Mouse (Mus musculus): ENCODE measurements around the gene Tvp23a.
A peak's percentile ranks its signal among the peaks of the same experiment; 100 is the strongest.

Gene Tvp23a

DNA sequence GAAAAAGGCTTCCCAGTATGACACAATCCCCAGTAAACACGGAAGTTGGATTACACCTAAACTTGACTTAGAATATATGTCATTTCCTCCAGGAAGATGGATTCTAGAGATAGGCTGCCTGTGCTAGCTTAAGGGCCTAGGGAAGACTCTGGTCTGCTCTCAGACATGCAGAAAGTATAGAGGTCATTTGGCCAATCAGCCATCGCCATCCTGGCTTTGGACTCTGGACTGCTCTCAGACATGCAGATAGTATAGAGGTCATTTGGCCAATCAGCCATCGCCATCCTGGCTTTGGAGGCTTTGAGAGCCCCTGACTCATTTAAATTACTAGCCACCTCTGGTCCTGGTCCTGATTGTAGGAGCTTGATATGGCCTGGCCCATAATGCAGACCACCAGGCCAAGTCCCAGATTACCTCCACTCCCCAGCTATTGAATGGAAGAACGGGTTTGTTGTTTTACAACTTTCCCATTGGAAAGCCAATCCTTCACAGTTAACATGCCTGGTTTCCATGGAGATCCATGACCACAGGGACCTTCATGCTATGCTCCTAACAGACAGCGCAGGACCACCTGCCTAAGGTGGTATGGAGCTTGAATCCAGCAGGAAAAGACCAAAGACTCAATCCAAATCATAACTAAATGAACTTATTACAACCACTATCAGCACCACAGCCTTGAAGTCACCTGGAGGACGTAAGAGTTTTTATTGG, 6.9 kb upstream of the Tvp23a start:
- DNase-seq (ENCODE audit: low spot score), result no peak

DNA sequence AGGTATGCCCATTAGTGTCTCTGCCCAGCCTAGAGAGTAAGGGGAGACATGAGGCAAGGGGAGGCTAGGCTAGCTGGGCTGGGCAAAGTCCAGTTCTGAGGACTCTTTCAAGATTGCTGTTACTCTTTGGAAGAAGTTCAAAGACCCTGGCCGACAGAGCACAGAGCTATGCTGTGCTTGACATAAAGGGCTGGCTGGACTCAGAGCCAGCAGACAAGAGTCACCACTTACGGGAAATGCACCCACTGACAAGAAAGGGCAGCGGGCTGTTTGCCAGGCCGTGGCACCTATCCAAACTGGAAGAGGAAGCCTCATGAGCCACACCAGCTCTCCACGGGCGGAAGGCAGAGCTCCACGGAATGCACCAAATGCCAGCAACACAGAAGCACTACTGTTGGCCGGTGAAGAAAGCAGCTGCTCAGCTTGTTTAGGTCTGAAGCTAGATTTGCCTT, 5.3 kb upstream of the Tvp23a start:
- peak; percentile 67 for DNase-seq (ENCODE audit: low spot score)

DNA sequence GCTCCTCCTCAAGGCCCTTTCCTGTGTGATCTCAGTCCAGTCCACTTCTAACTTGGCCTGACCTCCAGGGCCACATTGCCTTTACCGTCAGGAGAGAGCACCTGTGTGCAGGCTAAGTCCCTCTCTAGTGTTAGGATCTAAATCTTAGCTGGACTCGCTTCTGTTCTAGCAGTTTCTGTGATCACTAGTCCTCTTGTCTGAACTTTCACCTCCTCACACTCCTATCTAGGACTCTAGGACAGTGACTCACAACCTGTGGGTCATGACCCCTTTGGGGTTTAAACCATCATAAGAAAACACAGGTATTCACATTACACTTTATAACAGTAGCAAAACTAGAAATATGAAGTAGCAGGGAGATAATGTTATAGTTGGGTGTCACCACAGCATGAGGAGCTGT, 4.7 kb upstream of the Tvp23a start:
- no peak for DNase-seq (ENCODE audit: low spot score)

DNA sequence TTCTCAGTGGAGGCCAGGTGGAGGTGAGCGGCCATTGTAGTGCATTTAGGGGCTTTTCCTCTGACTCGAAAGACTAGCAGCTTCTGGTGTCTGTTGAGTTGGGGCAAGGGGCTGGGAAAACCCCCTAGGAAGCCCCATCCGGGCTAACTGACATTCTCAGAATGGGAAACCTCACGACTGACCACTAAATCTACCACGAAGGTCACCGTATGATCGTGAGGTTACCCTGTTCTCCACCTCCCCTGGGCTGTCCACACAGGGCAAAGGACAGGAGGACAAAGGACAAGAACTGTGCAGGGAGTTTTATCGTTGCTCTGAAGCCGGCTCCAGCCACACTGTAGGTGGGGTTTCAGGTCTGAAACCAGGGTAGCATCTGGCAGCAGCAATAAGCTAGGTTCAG, 1.8 kb upstream of the Tvp23a start:
- no peak for DNase-seq (ENCODE audit: low spot score)

DNA sequence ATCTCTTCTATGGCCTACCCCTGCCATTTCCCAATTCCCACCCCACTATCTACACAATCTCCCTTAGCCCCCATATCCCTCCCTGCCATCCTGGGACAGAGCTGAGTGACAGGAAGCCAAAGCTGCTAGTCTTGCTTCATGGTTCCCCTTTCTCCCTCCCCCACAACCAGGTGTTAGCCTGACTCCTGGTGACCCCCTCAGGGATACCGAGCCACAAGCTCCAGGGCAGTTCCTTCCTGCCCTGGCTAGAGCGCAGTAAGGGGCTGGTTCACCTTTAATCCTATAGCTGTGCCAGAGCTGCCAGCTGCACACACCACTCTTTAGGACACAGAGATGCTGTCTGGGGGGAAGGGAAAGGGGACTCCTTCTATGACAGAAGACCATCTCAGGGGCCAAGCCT, 619 bp upstream of the Tvp23a start:
- no peak for DNase-seq (ENCODE audit: low spot score)

DNA sequence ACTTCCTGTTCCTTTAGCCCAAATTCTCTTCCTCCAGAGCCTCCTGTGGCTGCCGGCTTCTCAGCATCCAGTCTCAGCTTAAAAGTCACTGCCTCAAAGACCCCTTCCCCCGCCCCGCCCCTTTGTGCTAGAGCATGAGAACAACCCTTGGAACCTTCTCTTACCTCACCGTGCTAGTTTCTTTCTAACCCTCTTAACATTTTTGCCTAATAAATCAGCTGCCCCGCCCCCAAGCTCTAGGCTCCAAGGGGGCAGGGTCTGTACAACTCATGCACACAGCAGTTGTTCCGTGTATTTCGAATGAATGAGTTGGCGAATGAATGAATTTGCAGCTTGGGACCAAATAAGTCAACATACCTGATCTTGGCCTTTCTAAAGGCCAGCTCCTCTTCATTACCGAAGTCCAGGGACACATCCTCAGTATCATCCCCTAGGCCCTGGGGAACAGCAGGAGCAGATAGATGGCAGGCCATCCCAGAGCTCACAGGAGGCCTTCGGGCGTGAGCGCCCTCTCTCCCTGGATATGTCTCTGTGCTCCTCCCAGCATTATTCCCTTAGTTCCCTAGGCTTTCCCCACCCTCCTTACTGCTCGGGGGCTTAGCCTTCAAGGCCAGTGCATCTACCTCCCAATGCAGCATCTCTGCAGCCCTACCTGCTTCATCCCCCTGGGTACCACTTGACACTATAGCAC, 444 bp downstream of the Tvp23a start:
- no peak for DNase-seq (ENCODE audit: low spot score)

DNA sequence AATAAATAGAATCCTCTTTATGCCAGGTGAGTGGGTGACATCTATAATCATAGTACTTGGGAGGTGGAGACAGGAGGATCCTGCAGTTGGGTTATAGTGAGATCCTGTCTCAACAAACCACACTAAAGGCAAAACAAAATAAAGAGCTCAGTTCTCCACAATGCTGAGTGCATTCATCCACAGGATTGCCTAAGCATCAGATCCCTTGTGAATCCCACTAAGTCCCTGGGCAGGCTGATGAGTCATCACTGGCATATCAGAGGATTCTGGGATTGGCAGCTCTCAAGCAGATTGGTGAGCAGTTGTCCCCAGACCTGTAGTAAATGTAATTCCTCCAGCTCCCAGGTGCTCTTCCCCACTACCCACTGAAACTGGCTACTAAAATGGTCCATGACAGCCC, 3.4 kb downstream of the Tvp23a start:
- DNase-seq (ENCODE audit: low spot score), result no peak

DNA sequence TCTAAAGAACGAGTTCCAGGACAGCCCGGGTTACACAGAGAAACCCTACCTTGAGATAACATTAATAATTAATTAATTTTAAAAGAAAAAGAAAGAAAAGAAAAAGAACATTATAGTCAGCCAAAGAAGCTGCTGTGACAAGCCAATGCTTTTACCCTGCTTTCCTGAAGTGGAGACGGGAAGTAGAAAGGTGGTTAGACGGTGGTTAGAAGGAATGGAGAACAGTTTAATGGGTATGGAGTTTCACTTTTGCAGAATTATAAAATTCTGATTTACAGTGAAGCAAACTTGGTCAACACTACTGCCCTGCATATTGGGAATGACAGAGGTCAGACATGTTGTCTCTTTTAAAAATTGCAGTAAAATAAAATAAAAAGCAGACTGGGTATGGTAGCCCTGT, 5.4 kb downstream of the Tvp23a start:
- DNase-seq (ENCODE audit: low spot score), result no peak

DNA sequence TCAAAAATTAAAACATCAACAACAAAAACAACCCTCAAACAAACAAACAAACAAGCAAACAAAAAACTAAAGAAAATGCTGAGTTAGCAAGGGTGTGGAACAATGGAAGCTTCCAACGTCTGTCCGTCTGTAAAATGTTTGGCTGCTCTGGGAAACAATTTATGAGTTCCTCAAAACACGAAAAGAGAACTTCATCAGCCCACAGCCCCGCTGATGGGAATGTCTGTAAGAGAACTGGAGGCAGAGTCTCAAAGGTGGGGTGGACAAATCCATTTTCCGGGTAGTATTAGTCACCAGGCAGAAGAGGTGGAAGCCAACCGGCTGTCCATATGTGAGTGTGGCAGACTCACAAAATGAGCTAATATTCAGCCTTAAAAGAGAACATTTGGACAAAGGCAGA, 5.8 kb downstream of the Tvp23a start:
- no peak for DNase-seq (ENCODE audit: low spot score)

DNA sequence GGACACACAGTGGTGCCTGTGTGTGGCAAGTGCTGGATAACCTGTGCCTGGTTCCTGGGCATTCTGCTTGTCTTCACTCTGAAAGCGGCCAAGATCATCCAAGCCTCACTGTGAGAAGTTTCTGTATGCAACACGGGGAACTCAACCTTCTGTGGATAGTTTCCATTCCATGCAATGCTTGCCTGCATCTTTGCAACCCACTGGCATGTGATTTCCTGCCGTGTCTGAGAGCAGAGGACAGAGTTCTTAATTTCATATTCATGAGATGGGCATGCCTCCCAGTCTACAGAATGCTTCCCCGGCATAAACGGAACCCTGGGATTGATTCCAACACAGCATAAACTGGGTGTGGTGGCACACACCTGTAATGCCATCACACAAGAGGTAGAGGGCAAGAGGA, 9.1 kb downstream of the Tvp23a start:
- DNase-seq (ENCODE audit: low spot score), result no peak

DNA sequence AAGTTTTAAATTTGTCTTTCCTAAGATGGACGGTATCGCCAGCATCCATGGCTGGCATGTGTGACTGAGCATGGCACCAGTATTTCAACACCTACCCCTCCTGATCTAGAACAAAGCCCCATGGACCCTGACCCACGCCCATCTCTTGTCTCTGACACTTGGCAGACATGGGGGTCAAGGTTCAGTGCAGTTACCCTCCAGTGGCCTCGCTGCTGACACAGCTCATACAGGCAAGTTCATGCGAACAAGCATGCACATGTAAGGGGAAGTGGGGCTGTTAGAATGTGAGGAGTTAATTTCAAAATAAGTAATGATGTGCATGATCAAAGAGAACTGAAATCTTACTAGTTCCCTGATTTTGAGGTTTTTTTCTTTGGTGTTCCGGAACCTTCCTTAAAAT, 11.0 kb downstream of the Tvp23a start:
- no peak for DNase-seq (ENCODE audit: low spot score)

DNA sequence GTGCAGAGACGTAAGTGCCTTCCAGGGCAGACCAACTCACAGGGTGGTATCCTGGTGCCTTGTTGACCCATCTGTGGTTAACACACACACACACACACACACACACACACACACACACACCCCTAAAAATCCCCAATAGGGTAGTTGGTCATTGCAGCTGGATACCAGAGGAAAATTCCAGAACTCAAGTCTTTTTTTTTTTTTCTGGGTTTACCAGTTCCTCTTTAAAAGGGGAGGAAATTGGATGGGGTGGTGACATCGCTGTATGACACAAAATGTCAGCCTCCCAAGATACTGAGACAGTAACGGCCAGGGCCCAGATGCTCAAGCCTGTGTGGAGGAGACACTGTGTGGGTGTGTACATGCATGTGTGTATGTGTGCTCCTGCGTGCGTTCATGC, 13.8 kb downstream of the Tvp23a start:
- no peak for DNase-seq (ENCODE audit: low spot score)

DNA sequence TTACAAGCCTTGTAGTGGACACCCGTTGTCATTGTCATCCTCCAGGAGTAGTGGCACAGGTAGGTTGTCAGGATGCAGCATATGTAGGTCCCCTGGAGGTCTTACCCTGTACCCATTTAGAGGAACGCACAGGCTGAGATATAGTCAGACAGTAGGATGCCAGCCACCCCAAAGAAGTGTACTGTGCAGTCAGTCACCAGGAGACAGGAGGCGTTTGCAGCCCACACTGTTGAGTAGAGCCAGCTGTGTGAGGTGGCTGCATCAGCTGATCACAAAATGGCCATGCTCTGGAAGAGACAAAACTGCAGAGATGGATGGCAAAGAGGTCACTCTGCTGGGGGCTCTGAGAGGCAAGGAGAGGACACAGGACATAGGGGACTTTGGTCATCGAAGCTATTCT, 14.8 kb downstream of the Tvp23a start:
- no peak for DNase-seq (ENCODE audit: low spot score)

DNA sequence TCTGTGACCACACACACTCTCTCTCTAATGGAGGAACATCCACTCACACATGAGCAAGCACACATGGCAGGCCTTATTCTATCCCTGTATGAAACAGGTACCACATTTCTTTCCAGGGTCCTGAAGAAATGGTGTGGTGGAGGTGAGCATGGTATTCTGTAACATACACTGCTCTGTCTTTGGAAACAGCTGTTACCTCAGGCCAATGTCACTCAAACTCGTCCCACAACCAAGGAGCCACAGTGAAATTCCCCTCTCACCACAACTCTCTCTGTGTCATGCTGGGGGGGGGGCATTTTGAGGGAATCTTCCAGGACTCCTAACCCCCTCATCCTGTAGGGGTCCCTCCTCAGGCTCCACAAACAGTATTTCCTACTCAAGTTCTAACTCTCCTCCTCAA, 15.3 kb downstream of the Tvp23a start:
- DNase-seq (ENCODE audit: low spot score), result no peak

DNA sequence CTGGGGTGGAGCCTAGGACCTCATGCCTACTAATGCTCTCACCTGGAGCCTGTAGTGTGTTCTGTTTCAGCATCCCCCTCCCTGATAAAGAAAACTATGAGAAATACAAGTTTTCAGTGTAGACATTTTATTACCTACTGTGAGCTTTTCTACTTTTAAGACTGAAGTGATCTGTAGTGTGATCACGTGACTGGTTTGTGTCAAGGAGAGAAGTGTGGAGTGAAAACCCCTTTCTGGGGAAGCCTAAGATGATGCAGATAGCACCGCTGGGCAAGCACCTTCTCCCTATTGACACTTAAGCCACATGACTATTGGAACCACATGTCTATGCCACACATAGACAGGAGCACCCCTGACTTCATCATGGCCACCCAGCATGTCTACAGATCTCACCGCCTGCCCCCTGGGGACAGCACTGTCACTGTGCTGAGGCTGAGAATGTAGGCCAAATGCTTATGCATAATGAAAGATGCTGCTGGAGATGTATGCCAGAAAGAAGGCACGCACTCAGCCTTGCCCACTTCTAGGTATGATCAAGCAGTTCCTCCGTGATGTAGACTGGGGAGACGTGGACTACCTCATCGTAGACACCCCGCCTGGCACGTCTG, 26.6 kb downstream of the Tvp23a start:
- DNase-seq (ENCODE audit: low spot score), result no peak

DNA sequence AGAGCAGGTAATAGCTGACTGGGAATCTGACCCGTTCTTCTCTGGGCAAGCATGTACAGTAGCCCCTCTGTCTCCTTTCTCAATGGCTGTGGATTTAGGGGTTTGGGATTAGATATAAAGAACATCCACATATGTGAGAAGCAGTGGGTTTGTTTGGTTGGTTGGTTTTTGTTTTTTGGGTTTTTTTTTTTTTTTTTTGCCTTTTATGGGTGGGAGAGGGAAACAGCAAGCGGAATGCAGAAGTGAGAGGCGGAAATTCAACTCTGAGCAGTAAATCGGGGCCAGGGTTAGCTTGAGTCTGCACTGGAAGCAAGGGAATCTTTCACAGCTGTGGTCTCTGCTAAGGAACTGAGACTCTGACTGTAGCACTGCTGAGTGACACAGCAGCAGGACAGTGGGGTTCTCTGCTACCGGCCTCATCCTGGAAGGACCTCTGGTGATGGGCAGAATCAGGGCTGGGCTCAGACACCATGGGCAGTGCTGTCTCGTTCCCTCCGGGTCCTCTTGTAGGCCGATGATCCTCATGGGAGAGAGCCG, 29.4 kb downstream of the Tvp23a start:
- no peak for DNase-seq (ENCODE audit: low spot score)

DNA sequence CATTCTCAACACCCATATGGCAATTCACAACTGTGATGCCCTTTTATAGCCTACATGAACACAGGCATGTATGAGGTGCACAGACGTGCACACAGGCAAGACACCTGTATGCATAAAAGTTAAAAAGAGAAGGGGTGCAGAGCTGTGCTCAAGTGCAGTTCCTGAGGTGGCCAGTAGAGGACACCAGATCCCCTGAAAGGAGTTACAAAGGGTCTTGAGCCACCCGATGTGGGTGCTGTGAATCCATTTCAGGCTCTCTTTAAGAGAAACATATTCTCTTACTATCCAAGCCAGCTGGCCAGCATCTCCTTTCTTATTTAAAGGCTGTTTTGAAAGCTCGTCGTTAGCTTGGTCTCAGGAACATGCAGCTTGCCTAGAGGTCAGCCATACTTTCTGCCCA, 30.3 kb downstream of the Tvp23a start:
- no peak for DNase-seq (ENCODE audit: low spot score)

DNA sequence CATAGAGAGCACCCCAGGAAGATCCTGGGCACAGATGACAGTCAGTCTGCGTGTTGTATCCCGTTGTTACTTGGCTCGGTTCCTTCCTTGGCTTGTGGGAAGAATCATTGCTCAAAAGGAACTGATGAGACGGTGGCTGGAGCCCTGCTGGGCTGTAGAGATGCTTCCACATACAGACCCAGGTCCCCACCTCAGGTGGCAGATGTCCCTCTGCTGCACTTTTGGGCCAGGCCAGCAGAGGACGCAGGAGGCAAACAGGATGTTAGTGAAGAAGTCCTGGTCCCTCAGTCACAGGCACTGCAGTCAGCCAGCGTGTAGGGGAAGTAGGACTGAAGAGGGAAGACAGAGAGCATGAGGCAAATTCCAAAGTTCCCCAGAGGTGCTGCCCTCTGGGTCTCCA, 31.2 kb downstream of the Tvp23a start:
- no peak for DNase-seq (ENCODE audit: low spot score)

DNA sequence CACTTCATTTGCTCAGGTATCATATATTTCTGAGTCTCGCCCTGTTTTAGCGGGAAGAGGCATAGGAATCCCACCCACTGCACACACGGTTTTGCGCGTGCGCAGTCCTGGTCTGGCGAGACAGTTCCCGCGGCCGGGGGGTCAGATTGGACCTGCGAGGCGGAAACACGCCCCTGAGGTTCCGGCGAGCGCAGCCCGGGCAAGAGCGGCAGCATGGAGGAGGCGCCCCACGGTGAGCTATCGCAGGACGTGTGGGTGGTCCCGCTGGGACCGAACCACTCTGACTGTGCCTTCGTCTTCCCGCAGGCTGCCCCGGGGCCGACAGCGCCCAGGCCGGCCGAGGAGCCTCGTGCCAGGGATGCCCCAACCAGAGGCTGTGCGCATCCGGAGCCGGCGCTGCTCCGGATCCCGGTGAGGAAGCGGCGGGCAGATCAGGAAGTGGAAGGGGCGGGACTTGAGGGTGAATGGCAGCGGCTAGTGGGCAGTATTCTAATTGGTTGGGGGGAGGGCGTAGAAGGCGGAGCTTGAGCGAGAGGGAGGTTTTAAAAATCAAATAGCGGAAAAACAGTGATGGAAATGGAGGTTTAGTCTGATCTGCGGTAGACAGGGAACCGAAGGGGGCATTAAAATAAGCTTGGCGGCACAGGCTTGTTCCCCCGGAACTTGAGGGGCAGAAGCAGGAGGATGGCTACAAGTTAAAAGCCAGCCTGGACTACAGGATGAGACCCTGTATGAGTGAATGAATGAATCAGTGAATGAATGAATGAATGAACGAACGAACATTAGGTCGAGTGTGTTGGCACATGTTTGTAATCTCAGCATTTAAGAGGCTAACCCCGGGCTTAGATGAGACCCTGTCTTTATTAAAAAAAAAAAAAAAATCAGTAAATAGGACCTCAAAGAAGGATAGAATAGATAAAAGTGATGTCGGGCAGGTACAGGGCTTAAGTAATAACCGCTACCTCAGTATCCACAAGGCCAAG, 35.1 kb downstream of the Tvp23a start, which contains the start of gene Nubp1:
Nubp1 (plus strand) TSS at position 185 of the 983 bp plus-strand sequence.
- DNase-seq (ENCODE audit: low spot score), result peak; percentile 92

DNA sequence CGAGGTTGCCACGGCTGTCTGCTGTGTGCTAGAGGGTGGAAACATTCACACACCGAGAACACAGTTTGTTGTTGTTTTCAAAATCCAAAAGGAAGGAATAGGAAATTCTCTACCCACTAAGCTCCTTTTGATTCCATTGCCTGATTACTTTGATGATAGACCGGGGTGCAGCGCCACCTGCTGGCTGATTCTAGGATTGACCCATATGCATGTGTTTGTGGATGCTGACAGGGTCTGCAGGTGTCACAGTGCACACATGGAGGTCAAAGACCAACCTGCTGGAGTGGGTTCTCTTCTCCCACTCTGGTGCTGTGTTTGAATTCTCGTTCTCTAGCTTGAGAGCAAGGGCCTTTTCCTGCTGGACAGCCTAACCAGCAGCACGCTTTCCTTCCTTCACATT, 48.0 kb downstream of the Tvp23a start:
- peak; percentile 74 for DNase-seq (ENCODE audit: low spot score)

DNA sequence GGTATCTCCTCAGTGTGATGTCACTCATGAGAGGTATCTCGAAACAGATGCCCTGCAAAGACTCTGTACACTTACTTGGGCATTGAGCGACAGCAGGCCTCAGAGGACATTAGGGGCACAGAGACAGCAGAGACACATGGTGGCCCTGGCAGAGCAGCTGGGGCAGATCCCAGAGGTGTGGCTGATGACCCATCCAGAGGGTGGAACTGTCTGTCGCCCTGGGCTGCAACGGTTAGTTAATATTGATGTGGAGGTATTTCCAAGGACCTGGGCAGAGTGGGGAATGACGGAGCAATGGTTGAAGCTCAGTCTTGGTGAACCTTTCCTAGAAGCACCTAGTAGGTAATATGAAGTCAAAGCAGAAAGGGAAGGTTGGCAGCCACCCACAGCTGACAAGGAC, 48.4 kb downstream of the Tvp23a start:
- DNase-seq (ENCODE audit: low spot score), result no peak

All from ovary, postnatal 36 days (tissue).